Mouse (Mus musculus): Measurements from ENCODE around the gene Flt3. TPM values are rescaled to one million over a fixed set of nuclear protein-coding genes. Genes with fewer than 3 reads are reported as not detected.

Gene Flt3
- total and polyA plus RNA-seq, 3 experiments: 0.01 TPM; not detected in 2

DNA sequence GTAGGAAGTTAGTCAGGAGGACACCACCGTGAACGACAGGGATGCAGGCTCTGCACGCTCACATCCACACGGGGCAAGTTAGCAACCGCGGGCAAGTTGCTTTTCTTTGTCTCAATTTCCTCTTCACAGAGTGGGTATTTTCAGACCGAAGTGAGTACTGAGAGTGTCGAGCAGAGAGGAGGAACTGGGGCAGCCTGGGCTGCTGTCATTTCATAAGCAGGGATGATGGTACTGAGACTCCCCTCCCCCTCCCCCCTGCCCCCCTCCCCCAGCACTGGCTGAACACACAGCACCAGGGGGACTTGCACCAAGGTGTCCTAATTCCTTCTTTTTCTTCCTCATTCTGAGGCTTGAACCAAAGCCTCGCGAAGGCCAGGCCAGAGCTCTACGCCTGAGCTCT lies 60.7 kb downstream of the Flt3 start:
- no peak for DNase-seq (ENCODE audit: low read depth, low spot score)
- no peak overlapping the region for H3K9ac ChIP-seq (ENCODE audit: control insufficient read depth, low read depth, low read length, poor library complexity, severe bottlenecking)
- H3K27ac ChIP-seq (ENCODE audit: control insufficient read depth, low read depth, low read length): no peak overlapping the region
- no peaks in the 10 kb centered on the region for H3K36me3 ChIP-seq (ENCODE audit: control insufficient read depth in 1 of 2, insufficient read depth in 2 of 2, low read length in 2 of 2)
- no peaks in the 10 kb centered on the region for H3K79me2 ChIP-seq (ENCODE audit: control insufficient read depth, insufficient read depth, low read length, poor library complexity)
- no peaks in the 10 kb centered on the region for H3K4me1 ChIP-seq (ENCODE audit: control insufficient read depth in 1 of 2, insufficient read depth in 2 of 2, low read length in 2 of 2)
- H3K9me3 ChIP-seq (replicated peaks; ENCODE audit: insufficient read depth, low read length): no peaks in the 10 kb centered on the region
- H3K4me3 ChIP-seq (ENCODE audit: control insufficient read depth in 1 of 2, insufficient read depth in 1 of 2, low read depth in 2 of 2, low read length in 2 of 2): no peak overlapping the region
- TF ChIP-seq TCF12 (IDR thresholded peaks at IDR 0.05; ENCODE audit: low read depth, low read length) (no peak), MAX (IDR thresholded peaks at IDR 0.05; ENCODE audit: low read length) (no peak), ETS1 (IDR thresholded peaks at IDR 0.05; ENCODE audit: low read depth, low read length) (no peak), CHD1 (IDR thresholded peaks at IDR 0.05; ENCODE audit: low read depth, low read length) (no peak), KAT2A (conservative IDR thresholded peaks at IDR 0.05; ENCODE audit: low read depth, low read length) (no peak), CHD2 (IDR thresholded peaks at IDR 0.05; ENCODE audit: low read length) (no peak), JUND (IDR thresholded peaks at IDR 0.05; ENCODE audit: low read depth, low read length) (no peak), TBP (IDR thresholded peaks at IDR 0.05; ENCODE audit: low read depth, low read length) (no peak), CTCF (IDR thresholded peaks at IDR 0.05 in 2 of 3, conservative IDR thresholded peaks at IDR 0.05 in 1 of 3; ENCODE audit: control insufficient read depth in 1 of 3, insufficient read depth in 1 of 3, low read depth in 2 of 3, low read length in 3 of 3, poor library complexity in 1 of 3, severe bottlenecking in 1 of 3) (no peak), RCOR1 (IDR thresholded peaks at IDR 0.05; ENCODE audit: low read depth, low read length) (no peak), USF1 (IDR thresholded peaks at IDR 0.05; ENCODE audit: low read depth, low read length) (no peak)
- H3K27me3 ChIP-seq (ENCODE audit: control insufficient read depth in 1 of 2, insufficient read depth in 2 of 2, low read length in 2 of 2): no peaks in the 10 kb centered on the region

DNA sequence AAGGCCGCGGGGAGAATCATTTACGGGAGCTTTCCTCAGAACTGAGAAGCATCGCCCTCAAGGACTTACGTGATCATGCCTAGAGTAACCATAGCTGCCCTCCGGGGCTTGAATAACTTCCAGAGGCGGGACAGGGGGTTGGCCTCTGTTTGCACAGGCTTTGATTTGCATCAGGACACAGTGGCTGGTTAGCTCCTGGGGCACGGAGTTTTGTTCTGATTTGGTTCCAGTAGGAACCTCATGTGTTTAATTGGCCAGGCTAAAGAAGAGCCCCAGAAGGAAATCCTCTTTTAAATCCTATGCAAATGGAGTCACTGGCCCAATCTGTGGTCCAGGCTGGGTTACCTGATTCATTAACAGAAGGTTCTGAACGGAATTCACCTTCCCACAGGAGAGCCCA lies 61.3 kb downstream of the Flt3 start:
- no peaks in the 10 kb centered on the region for H3K79me2 ChIP-seq (ENCODE audit: control insufficient read depth, insufficient read depth, low read length, poor library complexity)
- H3K4me1 ChIP-seq (ENCODE audit: control insufficient read depth in 1 of 2, insufficient read depth in 2 of 2, low read length in 2 of 2): no peaks in the 10 kb centered on the region
- no peak overlapping the region for H3K9ac ChIP-seq (ENCODE audit: control insufficient read depth, low read depth, low read length, poor library complexity, severe bottlenecking)
- no peak for DNase-seq (ENCODE audit: low read depth, low spot score)
- no peaks in the 10 kb centered on the region for H3K9me3 ChIP-seq (replicated peaks; ENCODE audit: insufficient read depth, low read length)
- TF ChIP-seq MAFK (IDR thresholded peaks at IDR 0.05; ENCODE audit: borderline replicate concordance, low read depth, low read length) (no peak), CHD2 (IDR thresholded peaks at IDR 0.05; ENCODE audit: low read length) (no peak), POLR2AphosphoS5 (IDR thresholded peaks at IDR 0.05; ENCODE audit: borderline replicate concordance, low read depth, low read length) (no peak), ZKSCAN1 (IDR thresholded peaks at IDR 0.05; ENCODE audit: low read depth, low read length) (no peak), TCF12 (IDR thresholded peaks at IDR 0.05; ENCODE audit: low read depth, low read length) (no peak), SIN3A (IDR thresholded peaks at IDR 0.05; ENCODE audit: low read length) (no peak), NRF1 (IDR thresholded peaks at IDR 0.05; ENCODE audit: insufficient read depth, low read depth, low read length, poor library complexity, severe bottlenecking) (no peak), NELFE (IDR thresholded peaks at IDR 0.05; ENCODE audit: low read depth, low read length) (no peak), CHD1 (IDR thresholded peaks at IDR 0.05; ENCODE audit: low read depth, low read length) (no peak)
- no peaks in the 10 kb centered on the region for H3K27me3 ChIP-seq (ENCODE audit: control insufficient read depth in 1 of 2, insufficient read depth in 2 of 2, low read length in 2 of 2)
- H3K4me3 ChIP-seq (ENCODE audit: control insufficient read depth in 1 of 2, insufficient read depth in 1 of 2, low read depth in 2 of 2, low read length in 2 of 2): no peak overlapping the region
- H3K36me3 ChIP-seq (ENCODE audit: control insufficient read depth in 1 of 2, insufficient read depth in 2 of 2, low read length in 2 of 2): no peaks in the 10 kb centered on the region
- H3K27ac ChIP-seq (ENCODE audit: control insufficient read depth, low read depth, low read length): no peak overlapping the region

Measured in MEL (cell line).